Mouse (Mus musculus): Measurements from ENCODE around the gene Gnb4. TPM values are rescaled to one million over a fixed set of nuclear protein-coding genes. Genes with fewer than 3 reads are reported as not detected.

The Gnb4 gene
- polyA plus RNA-seq, 1 experiment, result 1.9 TPM

GRCm38 (mm10) chr3:32614786-32615185, 1.6 kb downstream of the Gnb4 start:
- H3K4me3 ChIP-seq (ENCODE audit: control insufficient read depth, low read depth, low read length), result no peak overlapping the region
- no peaks in the 10 kb centered on the region for H3K36me3 ChIP-seq (ENCODE audit: control insufficient read depth, insufficient read depth, low read length)
- no peaks in the 10 kb centered on the region for H3K27me3 ChIP-seq (ENCODE audit: control insufficient read depth, insufficient read depth, low read length)
- peaks cover 9% of the 10 kb centered on the region for H3K4me1 ChIP-seq (ENCODE audit: control insufficient read depth, insufficient read depth, low read length)
- TF ChIP-seq POLR2A (IDR thresholded peaks at IDR 0.05; ENCODE audit: control insufficient read depth, low read depth, low read length) (no peak), CTCF (IDR thresholded peaks at IDR 0.05; ENCODE audit: control insufficient read depth, insufficient read depth, insufficient replicate concordance, low read depth, low read length) (no peak)
- H3K27ac ChIP-seq (ENCODE audit: control insufficient read depth, insufficient read depth, low read depth, low read length), result no peak overlapping the region

GRCm38 (mm10) chr3:32611606-32612170, 4.7 kb downstream of the Gnb4 start:
- no peaks in the 10 kb centered on the region for H3K36me3 ChIP-seq (ENCODE audit: control insufficient read depth, insufficient read depth, low read length)
- TF ChIP-seq CTCF (IDR thresholded peaks at IDR 0.05; ENCODE audit: control insufficient read depth, insufficient read depth, insufficient replicate concordance, low read depth, low read length) (no peak), POLR2A (IDR thresholded peaks at IDR 0.05; ENCODE audit: control insufficient read depth, low read depth, low read length) (no peak)
- peaks cover 5% of the 10 kb centered on the region for H3K4me1 ChIP-seq (ENCODE audit: control insufficient read depth, insufficient read depth, low read length)
- H3K27ac ChIP-seq (ENCODE audit: control insufficient read depth, insufficient read depth, low read depth, low read length), result no peak overlapping the region
- H3K27me3 ChIP-seq (ENCODE audit: control insufficient read depth, insufficient read depth, low read length), result no peaks in the 10 kb centered on the region
- H3K4me3 ChIP-seq (ENCODE audit: control insufficient read depth, low read depth, low read length), result no peak overlapping the region

GRCm38 (mm10) chr3:32610560-32610959, 5.8 kb downstream of the Gnb4 start:
- Histone ChIP-seq H3K27me3 (ENCODE audit: control insufficient read depth, insufficient read depth, low read length) (no peaks in the 10 kb centered on the region), H3K36me3 (ENCODE audit: control insufficient read depth, insufficient read depth, low read length) (no peaks in the 10 kb centered on the region), H3K27ac (ENCODE audit: control insufficient read depth, insufficient read depth, low read depth, low read length) (no peak overlapping the region), H3K4me3 (ENCODE audit: control insufficient read depth, low read depth, low read length) (no peak overlapping the region), H3K4me1 (ENCODE audit: control insufficient read depth, insufficient read depth, low read length) (no peaks in the 10 kb centered on the region)
- TF ChIP-seq CTCF (IDR thresholded peaks at IDR 0.05; ENCODE audit: control insufficient read depth, insufficient read depth, insufficient replicate concordance, low read depth, low read length) (peak; percentile 25; the same call in 1 of the 2 replicates), POLR2A (IDR thresholded peaks at IDR 0.05; ENCODE audit: control insufficient read depth, low read depth, low read length) (no peak)

GRCm38 (mm10) chr3:32609233-32609632, 7.2 kb downstream of the Gnb4 start:
- no peaks in the 10 kb centered on the region for H3K27me3 ChIP-seq (ENCODE audit: control insufficient read depth, insufficient read depth, low read length)
- no peak for TF ChIP-seq POLR2A (IDR thresholded peaks at IDR 0.05; ENCODE audit: control insufficient read depth, low read depth, low read length)
- no peak for TF ChIP-seq CTCF (IDR thresholded peaks at IDR 0.05; ENCODE audit: control insufficient read depth, insufficient read depth, insufficient replicate concordance, low read depth, low read length)
- no peaks in the 10 kb centered on the region for H3K36me3 ChIP-seq (ENCODE audit: control insufficient read depth, insufficient read depth, low read length)
- H3K4me3 ChIP-seq (ENCODE audit: control insufficient read depth, low read depth, low read length), result no peak overlapping the region
- H3K4me1 ChIP-seq (ENCODE audit: control insufficient read depth, insufficient read depth, low read length), result no peaks in the 10 kb centered on the region
- H3K27ac ChIP-seq (ENCODE audit: control insufficient read depth, insufficient read depth, low read depth, low read length), result no peak overlapping the region

- H3K27ac ChIP-seq (ENCODE audit: control insufficient read depth, insufficient read depth, low read depth, low read length), result no peak overlapping the region
- no peaks in the 10 kb centered on the region for H3K27me3 ChIP-seq (ENCODE audit: control insufficient read depth, insufficient read depth, low read length)
- no peak overlapping the region for H3K4me3 ChIP-seq (ENCODE audit: control insufficient read depth, low read depth, low read length)
- H3K4me1 ChIP-seq (ENCODE audit: control insufficient read depth, insufficient read depth, low read length), result no peaks in the 10 kb centered on the region
- H3K36me3 ChIP-seq (ENCODE audit: control insufficient read depth, insufficient read depth, low read length), result no peaks in the 10 kb centered on the region
- TF ChIP-seq CTCF (IDR thresholded peaks at IDR 0.05; ENCODE audit: control insufficient read depth, insufficient read depth, insufficient replicate concordance, low read depth, low read length) (no peak), POLR2A (IDR thresholded peaks at IDR 0.05; ENCODE audit: control insufficient read depth, low read depth, low read length) (no peak)
These were observed 15.3 kb downstream of the Gnb4 start for GRCm38 (mm10) chr3:32601055-32601454.

- H3K27me3 ChIP-seq (ENCODE audit: control insufficient read depth, insufficient read depth, low read length), result no peaks in the 10 kb centered on the region
- TF ChIP-seq POLR2A (IDR thresholded peaks at IDR 0.05; ENCODE audit: control insufficient read depth, low read depth, low read length), result no peak
- TF ChIP-seq CTCF (IDR thresholded peaks at IDR 0.05; ENCODE audit: control insufficient read depth, insufficient read depth, insufficient replicate concordance, low read depth, low read length), result no peak
- H3K4me1 ChIP-seq (ENCODE audit: control insufficient read depth, insufficient read depth, low read length), result no peaks in the 10 kb centered on the region
- H3K4me3 ChIP-seq (ENCODE audit: control insufficient read depth, low read depth, low read length), result no peak overlapping the region
- H3K36me3 ChIP-seq (ENCODE audit: control insufficient read depth, insufficient read depth, low read length), result no peaks in the 10 kb centered on the region
- H3K27ac ChIP-seq (ENCODE audit: control insufficient read depth, insufficient read depth, low read depth, low read length), result no peak overlapping the region
These were observed 17.1 kb downstream of the Gnb4 start for GRCm38 (mm10) chr3:32599328-32599727.

GRCm38 (mm10) chr3:32595080-32595479, 21.3 kb downstream of the Gnb4 start:
- TF ChIP-seq CTCF (IDR thresholded peaks at IDR 0.05; ENCODE audit: control insufficient read depth, insufficient read depth, insufficient replicate concordance, low read depth, low read length) (no peak), POLR2A (IDR thresholded peaks at IDR 0.05; ENCODE audit: control insufficient read depth, low read depth, low read length) (no peak)
- no peak overlapping the region for H3K27ac ChIP-seq (ENCODE audit: control insufficient read depth, insufficient read depth, low read depth, low read length)

More at GRCm38 (mm10) chr3:32595080-32595479, 21.3 kb downstream of the Gnb4 start:
- H3K4me3 ChIP-seq (ENCODE audit: control insufficient read depth, low read depth, low read length), result no peak overlapping the region
- H3K36me3 ChIP-seq (ENCODE audit: control insufficient read depth, insufficient read depth, low read length), result no peaks in the 10 kb centered on the region
- no peaks in the 10 kb centered on the region for H3K4me1 ChIP-seq (ENCODE audit: control insufficient read depth, insufficient read depth, low read length)
- no peaks in the 10 kb centered on the region for H3K27me3 ChIP-seq (ENCODE audit: control insufficient read depth, insufficient read depth, low read length)

All from testis, adult 2 months (tissue).